Mouse (Mus musculus): ENCODE measurements around the gene Tmprss2.

Gene Tmprss2

GRCm38 (mm10) chr16:97610939-97611338 is at the start of gene Tmprss2:
TSS of gene Tmprss2 (minus strand) at chr16:97611195.
- in situ Hi-C loops (cut with MboI; ENCODE audit: unreplicated experiment in 2 of 2): no loop called here

- in situ Hi-C loops (cut with MboI; ENCODE audit: unreplicated experiment in 2 of 2): no loop called here
Observed at GRCm38 (mm10) chr16:97659225-97659658, 48.2 kb upstream of the Tmprss2 start.

- in situ Hi-C loops (cut with MboI; ENCODE audit: unreplicated experiment in 2 of 2): no loop called here
Observed at GRCm38 (mm10) chr16:97658481-97658880, 47.5 kb upstream of the Tmprss2 start.

- in situ Hi-C loops (cut with MboI; ENCODE audit: unreplicated experiment in 2 of 2): no loop called here
Observed at GRCm38 (mm10) chr16:97655800-97656199, 44.8 kb upstream of the Tmprss2 start.

- in situ Hi-C loops (cut with MboI; ENCODE audit: unreplicated experiment in 2 of 2): no loop called here
Observed at GRCm38 (mm10) chr16:97649522-97650188, 38.7 kb upstream of the Tmprss2 start.

GRCm38 (mm10) chr16:97644681-97645080 is 33.7 kb upstream of the Tmprss2 start:
- in situ Hi-C loops (cut with MboI; ENCODE audit: unreplicated experiment in 2 of 2): no loop called here

- in situ Hi-C loops (cut with MboI; ENCODE audit: unreplicated experiment in 2 of 2): no loop called here
Observed at GRCm38 (mm10) chr16:97639630-97640029, 28.6 kb upstream of the Tmprss2 start.

GRCm38 (mm10) chr16:97632880-97633484 is 22.0 kb upstream of the Tmprss2 start:
- in situ Hi-C loops (cut with MboI; ENCODE audit: unreplicated experiment in 2 of 2): no loop called here

GRCm38 (mm10) chr16:97623166-97623565 is 12.2 kb upstream of the Tmprss2 start:
- in situ Hi-C loops (cut with MboI; ENCODE audit: unreplicated experiment in 2 of 2): no loop called here

GRCm38 (mm10) chr16:97622383-97622889 is 11.4 kb upstream of the Tmprss2 start:
- in situ Hi-C loops (cut with MboI; ENCODE audit: unreplicated experiment in 2 of 2): no loop called here

GRCm38 (mm10) chr16:97618285-97618684 is 7.3 kb upstream of the Tmprss2 start:
- in situ Hi-C loops (cut with MboI; ENCODE audit: unreplicated experiment in 2 of 2): no loop called here

GRCm38 (mm10) chr16:97612009-97612408 is 1.0 kb upstream of the Tmprss2 start:
- in situ Hi-C loops (cut with MboI; ENCODE audit: unreplicated experiment in 2 of 2): no loop called here

GRCm38 (mm10) chr16:97610246-97610645 is 749 bp downstream of the Tmprss2 start:
- in situ Hi-C loops (cut with MboI; ENCODE audit: unreplicated experiment in 2 of 2): no loop called here

- in situ Hi-C loops (cut with MboI; ENCODE audit: unreplicated experiment in 2 of 2): no loop called here
Observed at GRCm38 (mm10) chr16:97609676-97610075, 1.3 kb downstream of the Tmprss2 start.

- in situ Hi-C loops (cut with MboI; ENCODE audit: unreplicated experiment in 2 of 2): no loop called here
Observed at GRCm38 (mm10) chr16:97607956-97608355, 3.0 kb downstream of the Tmprss2 start.

GRCm38 (mm10) chr16:97606829-97607228 is 4.2 kb downstream of the Tmprss2 start:
- in situ Hi-C loops (cut with MboI; ENCODE audit: unreplicated experiment in 2 of 2): no loop called here

- in situ Hi-C loops (cut with MboI; ENCODE audit: unreplicated experiment in 2 of 2): no loop called here
Observed at GRCm38 (mm10) chr16:97605957-97606721, 4.9 kb downstream of the Tmprss2 start.

- in situ Hi-C loops (cut with MboI; ENCODE audit: unreplicated experiment in 2 of 2): no loop called here
Observed at GRCm38 (mm10) chr16:97602256-97602655, 8.7 kb downstream of the Tmprss2 start.

GRCm38 (mm10) chr16:97600591-97600990 is 10.4 kb downstream of the Tmprss2 start:
- in situ Hi-C loops (cut with MboI; ENCODE audit: unreplicated experiment in 2 of 2): no loop called here

- in situ Hi-C loops (cut with MboI; ENCODE audit: unreplicated experiment in 2 of 2): loop anchor here (5.0 to 25.0 kb wide), 3 partner anchors 156 to 911 kb away; no protein-coding TSS in a partner anchor
Observed at GRCm38 (mm10) chr16:97598046-97598445, 12.9 kb downstream of the Tmprss2 start.

- in situ Hi-C loops (cut with MboI; ENCODE audit: unreplicated experiment in 2 of 2): loop anchor here (5.0 to 25.0 kb wide), 3 partner anchors 72 to 907 kb away; no protein-coding TSS in a partner anchor
Observed at GRCm38 (mm10) chr16:97593816-97594509, 17.0 kb downstream of the Tmprss2 start.

Data from v-Abl transformed pro-B cells (cell line).